Mouse (Mus musculus): ENCODE results near the gene Ciapin1.

DNA sequence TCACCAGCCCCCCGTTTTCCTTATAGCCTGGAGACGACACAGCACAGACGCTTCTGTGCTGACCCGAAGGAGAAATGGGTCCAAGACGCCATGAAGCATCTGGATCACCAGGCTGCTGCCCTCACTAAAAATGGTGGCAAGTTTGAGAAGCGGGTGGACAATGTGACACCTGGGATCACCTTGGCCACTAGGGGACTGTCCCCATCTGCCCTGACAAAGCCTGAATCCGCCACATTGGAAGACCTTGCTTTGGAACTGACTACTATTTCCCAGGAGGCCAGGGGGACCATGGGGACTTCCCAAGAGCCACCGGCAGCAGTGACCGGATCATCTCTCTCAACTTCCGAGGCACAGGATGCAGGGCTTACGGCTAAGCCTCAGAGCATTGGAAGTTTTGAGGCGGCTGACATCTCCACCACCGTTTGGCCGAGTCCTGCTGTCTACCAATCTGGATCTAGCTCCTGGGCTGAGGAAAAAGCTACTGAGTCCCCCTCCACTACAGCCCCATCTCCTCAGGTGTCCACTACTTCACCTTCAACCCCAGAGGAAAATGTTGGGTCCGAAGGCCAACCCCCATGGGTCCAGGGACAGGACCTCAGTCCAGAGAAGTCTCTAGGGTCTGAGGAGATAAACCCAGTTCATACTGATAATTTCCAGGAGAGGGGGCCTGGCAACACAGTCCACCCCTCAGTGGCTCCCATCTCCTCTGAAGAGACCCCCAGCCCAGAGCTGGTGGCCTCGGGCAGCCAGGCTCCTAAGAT is 58.4 kb downstream of the Ciapin1 start:
- TF ChIP-seq HCFC1 (IDR thresholded peaks at IDR 0.05; ENCODE audit: borderline replicate concordance, insufficient read depth, low read length): no peak
- no peak for TF ChIP-seq ZNF384 (IDR thresholded peaks at IDR 0.05; ENCODE audit: low read depth, low read length)
- TF ChIP-seq CHD2 (IDR thresholded peaks at IDR 0.05; ENCODE audit: low read depth, low read length): no peak
- TF ChIP-seq ZC3H11A (IDR thresholded peaks at IDR 0.05; ENCODE audit: borderline replicate concordance, low read depth, low read length): no peak
- TF ChIP-seq MAFK (IDR thresholded peaks at IDR 0.05; ENCODE audit: insufficient read depth, low read depth, low read length): no peak
